Mouse (Mus musculus): ENCODE measurements around the gene Xlr5c.

- TF ChIP-seq CTCF (conservative IDR thresholded peaks at IDR 0.05; ENCODE audit: low read length) (no peak), POU5F1 (IDR thresholded peaks at IDR 0.05; ENCODE audit: borderline replicate concordance, low read length) (no peak), NANOG (IDR thresholded peaks at IDR 0.05; ENCODE audit: borderline replicate concordance, low read length) (no peak)
Observed at GRCm38 (mm10) chrX:73336740-73337139, 44.0 kb upstream of the Xlr5c start, which contains the start of gene Gm45015.
